Comparison of ENCODE assay signal across 23 mouse cellular contexts in the genomic region with DNA sequence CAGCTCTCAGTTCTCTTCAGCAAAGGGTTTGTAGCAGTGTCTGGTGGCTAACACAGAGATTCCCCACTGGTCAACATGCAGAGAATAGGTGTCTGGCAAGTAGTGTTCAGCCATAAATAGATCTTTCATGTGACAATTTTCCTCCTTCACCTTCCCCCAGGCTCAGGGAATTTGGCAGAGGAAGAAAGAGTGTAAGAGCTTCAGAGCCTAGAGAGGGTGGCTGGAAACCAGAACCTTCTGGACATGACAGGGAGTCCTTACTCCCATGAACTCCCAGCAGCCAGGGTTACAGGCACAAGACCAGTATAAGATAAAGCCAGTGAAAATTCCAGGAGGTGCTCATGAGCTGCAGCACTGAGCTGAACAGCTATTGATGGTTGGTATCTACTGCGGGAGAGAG.
"Had no signal": no experiment of that assay in that cellular context is flagged by ENCODE, and none has a peak within 500 bp of the region (broad histone marks: within the 10 kb centered on the region; RNA-seq: fewer than 3 reads in every experiment).

No protein-coding gene starts in this region.

- H3K9me3 ChIP-seq: heart, embryonic 13.5 days; heart, embryonic 15.5 days; hindbrain, embryonic 13.5 days; hindbrain, embryonic 15.5 days; kidney, embryonic 15.5 days; limb, embryonic 13.5 days; limb, embryonic 15.5 days; liver, embryonic 12.5 days had no signal

- H3K9ac ChIP-seq: forebrain, postnatal 0 days; heart, embryonic 13.5 days; heart, embryonic 15.5 days; hindbrain, embryonic 13.5 days; hindbrain, embryonic 15.5 days; kidney, embryonic 15.5 days; limb, embryonic 13.5 days; limb, embryonic 15.5 days; liver, embryonic 12.5 days; liver, embryonic 14.5 days had no signal

- H3K4me2 ChIP-seq: heart, embryonic 13.5 days; heart, embryonic 15.5 days; hindbrain, embryonic 13.5 days; hindbrain, embryonic 15.5 days; kidney, embryonic 15.5 days; limb, embryonic 13.5 days; limb, embryonic 15.5 days; liver, embryonic 12.5 days had no signal

- DNase-seq: forebrain, postnatal 0 days; gastrocnemius, postnatal 14 days; gastrocnemius, postnatal 36 days; kidney, adult 11 months; kidney, adult 2 months; kidney, adult 9 months; kidney, postnatal 14 days; kidney, postnatal 36 days; layer of hippocampus, adult 9-11 months; layer of hippocampus, postnatal 36 days; left cerebral cortex, postnatal 4 days had no signal

- H3K27me3 ChIP-seq: heart, embryonic 13.5 days; heart, embryonic 15.5 days; hindbrain, embryonic 13.5 days; hindbrain, embryonic 15.5 days; kidney, embryonic 15.5 days; limb, embryonic 13.5 days; limb, embryonic 15.5 days; liver, embryonic 12.5 days had no signal

- ATAC-seq: forebrain, postnatal 0 days; hindbrain, postnatal 0 days; intestine, embryonic 16.5 days; liver, embryonic 12.5 days had no signal

- H3K36me3 ChIP-seq: heart, embryonic 13.5 days; heart, embryonic 15.5 days; hindbrain, embryonic 13.5 days; hindbrain, embryonic 15.5 days; kidney, embryonic 15.5 days; limb, embryonic 13.5 days; limb, embryonic 15.5 days; liver, embryonic 12.5 days had no signal

- H3K27ac ChIP-seq: heart, embryonic 13.5 days; heart, embryonic 15.5 days; hindbrain, embryonic 13.5 days; hindbrain, embryonic 15.5 days; hindbrain, postnatal 0 days; kidney, embryonic 15.5 days; kidney, postnatal 0 days; limb, embryonic 13.5 days; limb, embryonic 15.5 days; liver, embryonic 12.5 days; liver, embryonic 14.5 days had no signal

- H3K4me1 ChIP-seq: heart, embryonic 13.5 days; heart, embryonic 15.5 days; hindbrain, embryonic 13.5 days; hindbrain, embryonic 15.5 days; limb, embryonic 13.5 days; limb, embryonic 15.5 days; liver, embryonic 12.5 days had no signal

- H3K4me3 ChIP-seq: heart, embryonic 13.5 days; heart, embryonic 15.5 days; hindbrain, embryonic 13.5 days; hindbrain, embryonic 15.5 days; kidney, embryonic 15.5 days; limb, embryonic 13.5 days; limb, embryonic 15.5 days; liver, embryonic 12.5 days had no signal
